Mouse (Mus musculus) G1E-ER4 (cell line): ENCODE measurements around the gene Thra. TPM values are rescaled to one million over a fixed set of nuclear protein-coding genes. Genes with fewer than 3 reads are reported as not detected.

Experiments used
- GATA1 ChIP-seq: IDR thresholded peaks from one replicate; pipeline ENCODE4 v1.8.0; 2012; ENCODE audit warnings: low read length, inconsistent platforms
- polyA plus RNA-seq: library from polyadenylated mRNA; stranded (reverse); fragments of >175 nt; gene quantifications from 2 replicates; pipeline ENCODE4 v1.2.3, GENCODE M21; 2012

The Thra gene
- polyA plus RNA-seq, 1 experiment: 40.6 TPM

- no peak for TF ChIP-seq GATA1
These were observed 2.0 kb upstream of the Thra start for GRCm38 (mm10) chr11:98738428-98738911.

DNA sequence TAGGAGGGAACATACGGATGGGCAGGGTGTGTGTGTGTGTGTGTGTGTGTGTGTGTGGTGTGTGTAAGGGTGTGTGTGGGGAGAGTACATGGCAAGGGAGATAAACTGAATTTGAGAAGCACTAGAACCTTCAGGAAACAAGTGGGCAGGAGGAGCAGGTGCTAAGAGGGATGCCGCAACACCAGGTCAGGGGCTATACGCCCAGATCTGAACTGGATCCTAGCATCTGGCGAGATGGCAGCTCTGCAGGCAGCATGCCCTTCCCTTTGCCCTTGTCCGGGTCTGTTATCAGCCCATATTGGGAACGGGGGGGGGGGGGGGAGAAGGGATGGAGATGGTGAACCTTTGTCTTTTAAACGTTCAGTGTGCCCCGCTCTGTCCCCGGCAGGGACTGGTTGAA, 1.5 kb upstream of the Thra start:
- TF ChIP-seq GATA1: no peak

GRCm38 (mm10) chr11:98740026-98740392, 429 bp upstream of the Thra start:
- TF ChIP-seq GATA1: no peak

- no peak for TF ChIP-seq GATA1
These were observed 698 bp downstream of the Thra start for GRCm38 (mm10) chr11:98741051-98741620.

DNA sequence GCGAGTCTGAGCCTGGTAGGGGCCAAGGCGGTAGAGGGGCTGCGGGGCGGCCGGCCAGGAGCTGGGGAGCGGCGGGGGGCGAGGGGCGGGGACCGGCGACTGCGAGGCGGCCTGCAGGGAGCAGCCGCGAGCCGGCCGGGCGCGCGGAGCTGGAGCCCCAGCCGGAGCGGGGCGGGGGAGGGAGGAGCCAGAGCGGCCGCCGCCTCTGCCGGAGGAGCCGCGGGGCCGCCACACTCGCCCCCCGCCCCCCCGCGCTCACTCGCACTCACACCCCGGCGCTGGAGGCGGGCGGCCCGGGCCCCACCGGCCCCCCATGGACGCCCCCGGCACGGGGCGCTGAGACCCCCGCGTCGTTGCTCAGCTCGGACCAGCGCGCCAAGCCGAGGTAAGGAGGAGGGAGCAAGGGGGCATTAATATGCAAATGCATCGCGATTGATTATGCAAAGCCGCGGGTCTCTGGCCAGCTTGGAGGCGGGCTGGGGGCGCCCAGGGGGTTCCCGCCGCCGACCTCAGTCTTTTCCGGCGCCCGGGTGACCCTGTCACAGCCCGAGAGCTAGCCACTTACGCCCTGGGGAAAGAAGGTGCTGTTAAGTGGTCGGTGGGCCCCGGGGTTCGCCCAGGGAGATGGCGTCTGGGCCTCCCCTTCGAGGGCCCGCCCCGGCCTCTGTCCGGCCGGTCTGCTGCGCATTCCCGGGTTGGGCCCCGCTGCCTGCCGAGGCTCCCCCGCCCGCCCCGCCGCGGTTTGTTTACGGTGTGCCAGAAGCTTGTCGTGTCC, 1.4 kb downstream of the Thra start:
- TF ChIP-seq GATA1: no peak

GRCm38 (mm10) chr11:98742397-98743291, 2.2 kb downstream of the Thra start:
- TF ChIP-seq GATA1: no peak

- TF ChIP-seq GATA1: no peak
These were observed 3.4 kb downstream of the Thra start for GRCm38 (mm10) chr11:98743655-98744345.

- TF ChIP-seq GATA1: no peak
These were observed 4.1 kb downstream of the Thra start for GRCm38 (mm10) chr11:98744456-98745019.

DNA sequence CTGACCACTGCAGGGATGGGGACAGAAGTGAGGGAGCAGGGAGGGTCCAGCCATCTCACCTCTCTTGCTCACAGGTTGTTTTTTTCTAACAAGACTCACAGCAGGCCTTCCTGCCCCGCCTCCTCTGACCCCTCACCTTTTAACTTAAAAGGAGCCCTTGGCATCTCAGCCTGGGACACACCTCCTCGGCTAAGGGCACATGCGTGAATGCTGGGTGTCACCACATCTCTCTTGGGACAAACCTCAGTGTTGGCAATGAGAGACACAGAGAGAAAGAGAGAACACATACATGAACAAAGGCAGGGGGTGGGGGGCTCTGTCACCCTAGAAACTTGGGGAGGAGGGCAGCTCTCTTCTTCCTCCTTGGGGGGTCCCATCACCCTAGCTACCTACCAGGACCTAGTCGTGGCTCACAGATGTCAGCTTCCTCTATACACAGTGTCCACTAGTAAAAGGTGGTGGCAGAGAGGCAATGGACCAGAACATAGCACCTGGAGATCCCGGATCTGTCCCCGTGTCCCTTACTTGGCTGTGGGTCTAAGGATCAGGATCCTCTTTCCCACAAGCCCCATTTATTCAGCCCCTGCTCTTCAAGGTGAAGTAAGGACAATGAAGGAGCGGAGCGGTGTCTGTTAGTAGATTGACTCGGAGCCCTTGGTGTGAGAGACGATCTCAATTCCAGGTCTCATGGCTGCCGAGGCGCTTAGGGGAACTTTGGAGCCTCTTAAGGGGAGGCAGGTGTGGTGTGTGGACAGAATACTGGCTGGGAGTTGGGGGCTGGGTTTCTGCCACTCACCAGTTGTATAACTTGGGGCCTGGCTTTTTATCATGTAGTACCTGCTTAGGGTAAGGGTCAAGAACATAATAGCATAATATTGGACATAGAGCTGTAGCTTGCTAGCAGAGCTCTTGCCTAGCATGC, 5.8 kb downstream of the Thra start:
- TF ChIP-seq GATA1: no peak

DNA sequence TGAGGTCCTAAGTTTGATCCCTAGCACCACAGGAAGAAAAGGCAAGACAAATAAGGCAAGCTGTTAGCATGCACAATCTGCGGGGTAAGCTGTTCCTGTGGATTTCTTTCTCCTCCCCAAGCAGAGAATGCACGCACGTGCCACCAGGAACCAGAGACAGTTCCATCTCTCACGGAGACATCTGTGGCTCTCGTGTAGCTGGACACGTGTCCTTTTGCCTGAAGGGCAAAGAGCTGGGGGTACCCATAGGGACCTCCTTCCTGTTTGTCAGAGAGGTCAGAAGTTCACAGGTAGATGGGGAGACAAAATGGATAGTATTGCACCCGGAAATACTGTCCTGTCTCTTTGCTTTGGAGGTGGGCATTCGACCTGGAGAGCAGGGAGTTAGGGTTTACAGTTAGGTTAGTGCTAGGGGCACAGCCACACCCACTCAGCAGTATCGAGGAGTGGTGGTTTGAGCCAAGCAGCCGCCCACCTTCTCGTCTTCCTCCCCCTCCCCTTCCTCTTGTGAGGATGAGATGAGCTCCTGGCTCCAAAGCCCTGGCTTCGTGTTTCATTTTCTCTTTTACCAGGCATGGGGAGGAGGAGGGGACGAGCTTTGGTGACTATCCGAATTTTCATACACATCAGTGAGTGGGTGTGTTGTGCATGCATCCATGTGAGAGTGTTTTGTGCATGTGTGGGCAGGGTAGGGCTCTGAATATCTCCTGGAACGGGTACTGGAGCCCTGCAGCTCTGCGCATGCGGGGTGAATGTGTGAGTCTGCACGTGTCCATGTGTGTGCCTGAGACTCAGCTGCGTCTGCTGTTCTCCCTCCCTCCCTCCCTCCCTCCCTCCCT, 6.6 kb downstream of the Thra start:
- no peak for TF ChIP-seq GATA1

DNA sequence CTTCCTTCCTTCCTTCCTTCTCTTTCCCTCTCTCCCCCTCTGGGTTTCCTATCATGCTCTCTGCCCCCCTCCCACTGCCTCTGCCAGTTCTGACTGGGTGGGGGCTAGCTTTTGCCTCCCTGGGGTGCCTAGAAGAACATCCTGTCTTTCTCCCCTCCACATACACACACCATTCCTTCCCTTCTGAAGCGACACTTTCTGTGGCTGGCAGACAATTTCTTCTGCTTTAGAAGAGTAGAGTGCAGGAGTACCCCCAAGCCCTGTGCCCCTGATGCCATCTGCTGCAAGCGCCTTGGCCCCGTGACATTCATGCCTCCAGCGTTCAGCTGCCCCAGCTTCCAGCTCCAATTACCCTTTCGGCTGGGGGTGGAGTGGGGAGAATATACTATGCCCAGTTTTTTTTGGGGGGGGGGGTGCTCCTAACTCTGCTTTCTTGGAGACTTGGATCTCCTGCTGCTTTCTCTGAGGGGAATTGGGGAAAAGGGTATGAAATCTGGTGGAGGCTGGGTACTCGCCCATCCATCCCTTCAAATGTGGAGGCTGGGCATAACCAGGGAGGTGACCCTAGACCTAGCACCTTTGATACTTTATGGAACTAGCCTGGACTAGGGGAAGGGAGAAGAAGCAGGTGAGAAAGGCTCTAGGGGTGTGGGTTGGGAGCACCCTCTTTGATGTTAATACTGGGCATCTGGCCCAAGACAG, 7.5 kb downstream of the Thra start:
- no peak for TF ChIP-seq GATA1
